Mouse (Mus musculus) CD4-positive, CD25-positive, alpha-beta regulatory T cell, adult 2 months (primary cell): ENCODE data around the gene Gm21083.
"Not testable (repeated sequence)": the region's sequence is repeated elsewhere in the genome, so short reads cannot be mapped to it uniquely, and the experiment has no call there.

ENCODE experiments used
- DNase-seq: peaks from one replicate; pipeline ENCODE4 v3.0.0-alpha.2; 2012; ENCODE audit warnings: low read depth, low spot score

Gene Gm21083

GRCm38 (mm10) chr5:15628136-15628535, 51.0 kb downstream of the Gm21083 start:
- not testable (repeated sequence) for DNase-seq

DNA sequence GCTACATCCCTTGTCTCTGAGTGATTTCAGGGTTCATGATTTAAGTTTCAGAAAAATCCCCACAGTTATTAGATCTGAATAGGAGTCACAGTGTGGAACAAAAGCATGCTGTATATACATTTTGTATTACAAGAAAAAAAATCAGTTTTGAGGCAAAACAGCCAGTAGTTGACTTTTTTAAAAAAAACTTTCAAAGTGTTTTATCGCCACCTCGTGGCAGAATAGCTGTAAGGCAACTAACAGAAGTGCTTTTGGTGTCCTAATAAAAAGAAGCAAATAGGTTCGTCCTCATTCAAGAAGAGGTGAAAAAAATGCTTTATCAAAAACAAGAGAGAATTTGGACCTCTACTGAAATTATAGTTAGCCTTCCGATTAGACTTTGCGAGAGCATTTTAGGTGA, 52.9 kb downstream of the Gm21083 start:
- DNase-seq = not testable (repeated sequence)
